Mouse (Mus musculus): ENCODE measurements at regions not wholly inside any gene's neighbourhood (a gene's known extent, or its start where the extent isn't known, plus 50 kb on each side); places are given as distances from the start of the nearest gene placed in this dataset.

GRCm38 (mm10) chr7:139741246-139741903 lies 57.8 kb upstream of the Cfap46 start:
- peak in 1 of 2 experiments; percentile 55 for DNase-seq (ENCODE audit: low spot score in 2 of 2)

DNA sequence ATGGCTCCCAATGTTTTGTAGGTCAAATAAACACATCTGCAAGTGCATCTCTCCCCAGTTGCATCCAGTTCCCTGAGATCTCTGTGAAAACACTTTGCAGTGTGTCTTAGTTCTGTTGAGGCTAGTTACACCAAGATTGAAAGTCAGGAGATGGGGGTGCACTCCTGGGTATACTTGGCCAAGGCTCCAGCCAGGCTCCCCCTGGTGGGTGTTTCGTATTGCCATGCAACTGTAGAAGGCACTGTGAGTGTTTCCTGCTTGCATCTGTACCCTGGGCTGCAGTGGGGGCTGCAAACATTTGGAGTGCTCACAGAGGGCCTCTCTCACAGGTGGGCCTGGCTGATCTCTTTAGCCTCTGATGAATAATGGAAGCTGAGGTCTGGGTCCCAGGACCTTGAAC lies 63.2 kb upstream of the Cfap46 start:
- peak in 1 of 2 experiments; percentile 33 for DNase-seq (ENCODE audit: low spot score in 2 of 2)

DNA sequence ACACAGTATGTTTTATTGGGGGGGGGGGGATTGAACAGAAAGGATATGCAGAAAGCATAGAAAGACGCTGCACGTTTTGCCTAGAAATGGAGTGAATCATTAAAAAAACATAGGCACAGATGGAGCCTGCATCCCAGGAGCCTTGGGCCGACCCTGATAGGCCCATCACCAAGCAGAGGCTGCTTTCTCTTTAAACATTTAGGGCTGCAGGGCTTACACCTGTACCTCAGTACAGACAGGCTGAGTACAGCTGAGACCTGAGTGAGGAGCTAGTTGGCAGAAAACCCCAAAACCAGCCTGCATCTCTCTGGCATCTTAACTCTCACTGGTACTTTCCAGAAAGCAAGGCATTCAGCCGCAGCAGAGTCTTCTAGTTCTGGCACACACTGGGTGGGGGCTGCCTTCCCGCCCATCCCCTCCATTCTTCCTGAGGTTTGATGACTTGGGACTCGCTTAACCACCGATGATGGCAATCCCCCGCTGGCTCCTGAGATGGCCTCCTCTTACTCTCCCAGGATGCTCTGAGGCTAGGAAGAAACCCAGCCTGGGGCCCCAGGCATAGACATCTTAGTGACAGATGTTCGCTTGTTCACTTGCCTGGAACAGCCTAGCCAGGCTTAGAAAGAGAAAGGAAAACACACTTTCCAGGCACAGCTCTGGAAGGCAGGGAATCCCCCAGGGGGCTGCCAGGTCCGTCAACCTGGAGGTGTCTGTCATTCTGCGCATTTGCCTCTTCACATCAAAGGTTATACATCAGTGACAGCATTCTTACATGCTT lies 63.9 kb upstream of the Cfap46 start:
- no peak for DNase-seq (ENCODE audit: low spot score in 2 of 2)

DNA sequence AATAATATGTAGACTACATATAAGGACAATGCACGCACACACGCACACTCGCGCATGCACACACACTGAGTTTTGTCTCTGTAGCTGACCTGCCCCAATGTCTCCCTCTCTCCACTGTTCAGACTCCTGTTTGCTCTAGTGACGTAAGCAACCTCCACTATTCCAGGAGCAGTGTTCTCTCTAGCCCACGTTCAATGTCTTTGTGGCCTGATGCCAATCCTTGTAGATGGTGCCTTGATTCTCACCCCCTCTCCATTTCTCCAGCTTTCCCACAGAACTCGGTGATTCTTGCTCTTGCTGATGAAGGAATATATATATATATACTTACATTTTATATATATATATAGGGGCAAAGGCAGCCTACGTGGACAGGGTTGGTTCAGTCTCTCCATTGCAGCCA lies 71.4 kb upstream of the Cfap46 start:
- peak in 1 of 2 experiments; percentile 19 for DNase-seq (ENCODE audit: low spot score in 2 of 2)

DNA sequence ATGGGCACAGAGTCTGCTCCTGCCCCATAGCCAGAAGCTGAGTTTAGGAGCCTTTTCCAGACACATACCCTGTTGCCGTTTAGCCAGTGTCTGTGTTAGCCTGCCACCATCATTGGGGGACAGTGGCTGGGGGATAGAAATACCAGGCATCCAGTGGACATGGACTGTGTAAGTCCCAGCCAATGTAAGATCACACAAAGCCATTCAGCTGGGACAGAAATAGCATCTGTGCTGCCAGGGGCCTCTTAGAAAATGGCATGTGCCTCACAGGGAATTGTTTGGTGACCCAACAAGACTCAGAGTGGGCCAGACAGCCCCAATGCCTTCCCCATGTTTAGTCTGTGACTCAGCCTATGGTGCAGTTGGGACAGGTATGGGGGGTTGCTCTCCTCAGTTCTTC lies 71.5 kb upstream of the Adgra1 start:
- DNase-seq (ENCODE audit: low spot score in 2 of 2), result no peak

DNA sequence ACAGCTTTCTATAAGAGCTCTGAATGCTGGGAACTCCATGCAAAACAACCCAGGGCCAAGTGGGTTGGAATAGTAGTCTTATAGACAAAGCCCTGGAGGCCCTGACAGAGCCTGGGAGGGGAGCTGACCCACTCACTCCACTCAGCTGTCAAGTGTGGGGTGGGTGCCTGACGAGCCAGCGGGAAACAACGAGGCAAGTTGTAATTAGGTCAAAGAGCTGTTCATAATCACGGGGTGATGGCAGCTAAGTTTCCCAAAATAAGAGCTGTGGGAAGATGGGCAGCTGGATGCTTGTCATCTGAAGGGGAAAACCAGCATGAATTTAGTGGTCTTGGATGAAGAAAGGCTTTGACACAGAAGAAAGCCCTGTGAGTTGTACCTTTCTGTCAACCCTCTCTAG lies 70.7 kb upstream of the Adgra1 start:
- no peak for DNase-seq (ENCODE audit: low spot score in 2 of 2)

GRCm38 (mm10) chr7:139766296-139766695 lies 67.7 kb upstream of the Adgra1 start:
- DNase-seq (ENCODE audit: low spot score in 2 of 2), result no peak

DNA sequence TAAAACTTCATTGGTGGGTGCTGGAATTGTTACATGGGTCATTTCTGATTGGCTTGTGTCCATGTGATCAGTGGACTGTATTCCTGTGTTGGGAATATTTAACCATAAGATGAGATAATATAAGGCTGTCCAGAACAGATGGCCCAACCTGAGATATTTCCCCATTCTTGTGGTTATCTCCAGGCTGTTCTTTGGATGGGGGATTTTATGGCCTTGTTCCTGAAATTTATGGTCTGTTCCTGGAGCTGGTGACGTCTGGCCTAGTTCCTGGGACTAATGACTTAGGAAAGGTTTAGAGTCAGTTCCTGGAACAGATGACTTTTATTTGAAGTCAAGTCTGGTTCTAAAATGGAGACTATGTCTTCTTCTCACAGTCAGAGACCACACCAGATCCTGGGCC lies 64.8 kb upstream of the Adgra1 start:
- no peak for DNase-seq (ENCODE audit: low spot score in 2 of 2)

GRCm38 (mm10) chr7:139777243-139777642 lies 56.7 kb upstream of the Adgra1 start:
- peak in 1 of 2 experiments; percentile 11 for DNase-seq (ENCODE audit: low spot score in 2 of 2)

DNA sequence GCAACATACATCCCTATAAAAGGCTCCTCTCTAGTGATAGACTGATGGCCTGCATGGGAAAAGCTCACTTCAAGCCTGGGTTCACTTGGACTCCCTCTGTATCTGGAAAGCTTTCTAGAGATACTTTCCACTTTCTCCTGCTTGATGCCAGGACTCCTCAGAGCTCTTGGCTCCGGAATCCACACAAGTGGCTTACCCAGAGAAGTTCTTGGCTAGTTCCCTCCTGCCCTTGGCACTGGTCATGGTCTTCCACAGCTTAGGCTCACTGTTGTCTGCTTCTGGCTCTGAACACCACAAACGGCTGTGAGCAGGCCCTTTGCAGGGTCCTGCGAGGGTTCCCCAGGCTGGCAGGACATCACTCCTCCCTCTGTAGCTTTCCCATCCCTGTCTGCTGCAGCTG lies 54.1 kb upstream of the Adgra1 start:
- DNase-seq (ENCODE audit: low spot score in 2 of 2), result peak in 1 of 2 experiments; percentile 23

- DNase-seq (ENCODE audit: low spot score in 2 of 2), result no peak
Measured at GRCm38 (mm10) chr7:139781513-139781912, 52.5 kb upstream of the Adgra1 start.
